Mouse (Mus musculus): ENCODE data around the gene Pik3cd. TPM values are rescaled to one million over a fixed set of nuclear protein-coding genes. Genes with fewer than 3 reads are reported as not detected.

Gene Pik3cd
- total and polyA plus RNA-seq, 3 experiments, result 57.0 to 95.0 (median 72.1) TPM

GRCm38 (mm10) chr4:149719686-149720085 is 17.3 kb upstream of the Pik3cd start:
- DNase-seq (ENCODE audit: extremely low read depth), result peak; percentile 52

GRCm38 (mm10) chr4:149714542-149714941 is 12.2 kb upstream of the Pik3cd start:
- dilution Hi-C loops (cut with MboI; ENCODE audit: extremely low pct_ligation_motif_present, extremely low pct_unique_long_range_greater_than_20kb, low sequenced_read_pairs) (no loop called here), in situ Hi-C loops (cut with MboI; ENCODE audit: low pct_ligation_motif_present, low pct_unique_long_range_greater_than_20kb, low sequenced_read_pairs) (loop anchor here (5.0 to 25.0 kb wide), 2 partner anchors 167 to 552 kb away; partner anchors contain the start of gene Pgd)
- peaks cover 42 to 67% of the 10 kb centered on the region in 2 experiments for H3K36me3 ChIP-seq (replicated peaks in 1 of 2; ENCODE audit: control insufficient read depth in 1 of 2, insufficient read depth in 1 of 2, low read length in 1 of 2)

More at GRCm38 (mm10) chr4:149719686-149720085, 17.3 kb upstream of the Pik3cd start:
- H3K36me3 ChIP-seq (replicated peaks in 1 of 2; ENCODE audit: control insufficient read depth in 1 of 2, insufficient read depth in 1 of 2, low read length in 1 of 2), result peaks cover 72 to 99% of the 10 kb centered on the region in 2 experiments
- no peaks in the 10 kb centered on the region for H3K79me2 ChIP-seq (replicated peaks; ENCODE audit: control insufficient read depth, extremely low read depth, insufficient read depth, poor library complexity, severe bottlenecking)
- no peak overlapping the region for H3K4me2 ChIP-seq (ENCODE audit: insufficient read depth, low read depth, poor library complexity, severe bottlenecking)
- H3K27ac ChIP-seq (ENCODE audit: insufficient read depth, low read depth), result no peak overlapping the region
- dilution Hi-C loops (cut with MboI; ENCODE audit: extremely low pct_ligation_motif_present, extremely low pct_unique_long_range_greater_than_20kb, low sequenced_read_pairs), result no loop called here
- no peak overlapping the region for H3K4me3 ChIP-seq (replicated peaks in 1 of 3; ENCODE audit: low read depth in 2 of 3, low read length in 2 of 3, poor library complexity in 1 of 3)
- H3K4me1 ChIP-seq (ENCODE audit: control insufficient read depth in 1 of 2, insufficient read depth in 2 of 2), result no peaks in the 10 kb centered on the region
- in situ Hi-C loops (cut with MboI; ENCODE audit: low pct_ligation_motif_present, low pct_unique_long_range_greater_than_20kb, low sequenced_read_pairs), result loop anchor here (25.0 kb wide), 1 partner anchor 557 kb away; the partner anchor contains the start of gene Pgd
- TF ChIP-seq RAD21 (IDR thresholded peaks at IDR 0.05; ENCODE audit: low read depth, low read length), result peak; percentile 6
- no peak for TF ChIP-seq MEF2A (IDR thresholded peaks at IDR 0.05; ENCODE audit: borderline replicate concordance, low read depth, low read length)
- TF ChIP-seq ELF1 (IDR thresholded peaks at IDR 0.05; ENCODE audit: low read depth, low read length), result no peak
- 0 out of 2 replicates have a peak, but pooled peaks have one; percentile 16 for TF ChIP-seq NRF1 (IDR thresholded peaks at IDR 0.05; ENCODE audit: low read depth, low read length)
- peak; percentile 57 to 60 for TF ChIP-seq CTCF (conservative IDR thresholded peaks at IDR 0.05 in 1 of 2, IDR thresholded peaks at IDR 0.05 in 1 of 2; ENCODE audit: low read depth in 2 of 2, low read length in 2 of 2)
- peak; percentile 24 for TF ChIP-seq SMC3 (IDR thresholded peaks at IDR 0.05; ENCODE audit: low read depth, low read length)
- H3K9ac ChIP-seq (ENCODE audit: insufficient read depth, low read depth), result no peak overlapping the region
- H3K27me3 ChIP-seq (replicated peaks), result no peaks in the 10 kb centered on the region
- peaks cover 3% of the 10 kb centered on the region for H3K9me3 ChIP-seq (replicated peaks; ENCODE audit: low read length)

GRCm38 (mm10) chr4:149711955-149712354 is 9.6 kb upstream of the Pik3cd start:
- peaks cover 0 to 28% of the 10 kb centered on the region in 2 experiments; a peak in 3 of 4 replicates for H3K4me1 ChIP-seq (ENCODE audit: control insufficient read depth in 1 of 2, insufficient read depth in 2 of 2)
- peaks cover 16 to 62% of the 10 kb centered on the region in 2 experiments for H3K36me3 ChIP-seq (replicated peaks in 1 of 2; ENCODE audit: control insufficient read depth in 1 of 2, insufficient read depth in 1 of 2, low read length in 1 of 2)
- H3K9ac ChIP-seq (ENCODE audit: insufficient read depth, low read depth), result no peak overlapping the region
- DNase-seq (ENCODE audit: extremely low read depth), result peak; percentile 31
- dilution Hi-C loops (cut with MboI; ENCODE audit: extremely low pct_ligation_motif_present, extremely low pct_unique_long_range_greater_than_20kb, low sequenced_read_pairs) (no loop called here), in situ Hi-C loops (cut with MboI; ENCODE audit: low pct_ligation_motif_present, low pct_unique_long_range_greater_than_20kb, low sequenced_read_pairs) (loop anchor here (5.0 to 25.0 kb wide), 2 partner anchors 165 to 550 kb away; partner anchors contain the start of gene Pgd)
- H3K27ac ChIP-seq (ENCODE audit: insufficient read depth, low read depth), result no peak overlapping the region
- H3K4me3 ChIP-seq (replicated peaks in 1 of 3; ENCODE audit: low read depth in 2 of 3, low read length in 2 of 3, poor library complexity in 1 of 3), result no peak overlapping the region
- H3K27me3 ChIP-seq (replicated peaks), result no peaks in the 10 kb centered on the region
- H3K4me2 ChIP-seq (ENCODE audit: insufficient read depth, low read depth, poor library complexity, severe bottlenecking), result no peak overlapping the region
- peaks cover 3% of the 10 kb centered on the region for H3K9me3 ChIP-seq (replicated peaks; ENCODE audit: low read length)
- TF ChIP-seq GABPA (IDR thresholded peaks at IDR 0.05; ENCODE audit: insufficient replicate concordance, low read depth, low read length) (no peak), NELFE (IDR thresholded peaks at IDR 0.05; ENCODE audit: low read depth, low read length) (no peak), E2F4 (IDR thresholded peaks at IDR 0.05; ENCODE audit: insufficient replicate concordance, low read depth, low read length) (no peak), CTCF (conservative IDR thresholded peaks at IDR 0.05 in 1 of 2, IDR thresholded peaks at IDR 0.05 in 1 of 2; ENCODE audit: low read depth in 2 of 2, low read length in 2 of 2) (peak; percentile 58 to 72), ELF1 (IDR thresholded peaks at IDR 0.05; ENCODE audit: low read depth, low read length) (peak; percentile 57; the same call in 1 of the 2 replicates), JUN (IDR thresholded peaks at IDR 0.05; ENCODE audit: insufficient read depth, low read depth, low read length) (no peak), USF2 (conservative IDR thresholded peaks at IDR 0.05; ENCODE audit: low read depth, low read length) (no peak), SIN3A (IDR thresholded peaks at IDR 0.05; ENCODE audit: low read length) (no peak), SMC3 (IDR thresholded peaks at IDR 0.05; ENCODE audit: low read depth, low read length) (peak; percentile 31), RAD21 (IDR thresholded peaks at IDR 0.05; ENCODE audit: low read depth, low read length) (peak; percentile 6)
- H3K79me2 ChIP-seq (replicated peaks; ENCODE audit: control insufficient read depth, extremely low read depth, insufficient read depth, poor library complexity, severe bottlenecking), result 0 out of 2 replicates have a peak, but pooled peaks cover under 1% of the 10 kb centered on the region

More at GRCm38 (mm10) chr4:149714542-149714941, 12.2 kb upstream of the Pik3cd start:
- H3K4me2 ChIP-seq (ENCODE audit: insufficient read depth, low read depth, poor library complexity, severe bottlenecking), result no peak overlapping the region
- H3K79me2 ChIP-seq (replicated peaks; ENCODE audit: control insufficient read depth, extremely low read depth, insufficient read depth, poor library complexity, severe bottlenecking), result no peaks in the 10 kb centered on the region
- no peaks in the 10 kb centered on the region for H3K27me3 ChIP-seq (replicated peaks)
- H3K4me1 ChIP-seq (ENCODE audit: control insufficient read depth in 1 of 2, insufficient read depth in 2 of 2), result peaks cover 0 to 14% of the 10 kb centered on the region in 2 experiments; a peak in 2 of 4 replicates
- no peak overlapping the region for H3K27ac ChIP-seq (ENCODE audit: insufficient read depth, low read depth)
- peak; percentile 76 for TF ChIP-seq POLR2AphosphoS2 (IDR thresholded peaks at IDR 0.05; ENCODE audit: low read depth, low read length)
- TF ChIP-seq MAZ (IDR thresholded peaks at IDR 0.05; ENCODE audit: low read depth, low read length), result no peak
- no peak for TF ChIP-seq USF1 (IDR thresholded peaks at IDR 0.05; ENCODE audit: low read depth, low read length)
- no peak for TF ChIP-seq HCFC1 (IDR thresholded peaks at IDR 0.05; ENCODE audit: low read depth, low read length)
- no peak for TF ChIP-seq MAFK (IDR thresholded peaks at IDR 0.05; ENCODE audit: insufficient replicate concordance, low read length)
- no peak for TF ChIP-seq BHLHE40 (IDR thresholded peaks at IDR 0.05; ENCODE audit: low read depth, low read length)
- H3K9ac ChIP-seq (ENCODE audit: insufficient read depth, low read depth), result no peak overlapping the region
- no peak for DNase-seq (ENCODE audit: extremely low read depth)
- no peak overlapping the region for H3K4me3 ChIP-seq (replicated peaks in 1 of 3; ENCODE audit: low read depth in 2 of 3, low read length in 2 of 3, poor library complexity in 1 of 3)
- H3K9me3 ChIP-seq (replicated peaks; ENCODE audit: low read length), result peaks cover 3% of the 10 kb centered on the region
